Mouse (Mus musculus) left cerebral cortex, adult 18-20 months (tissue): ENCODE data around the gene Slc7a15. TPM values are rescaled to one million over a fixed set of nuclear protein-coding genes. Genes with fewer than 3 reads are reported as not detected.
"Not testable (repeated sequence)": the region's sequence is repeated elsewhere in the genome, so short reads cannot be mapped to it uniquely, and the experiment has no call there.

Experiments used
- DNase-seq, 2 experiments: peaks; one replicate each; pipeline ENCODE4 v3.0.0; 2021 to 2022; ENCODE audit warnings: low spot score in 2 of 2, mixed read lengths in 1 of 2
- total RNA-seq, 2 experiments: library from RNA; stranded (reverse); gene quantifications; 2 replicates each; pipeline ENCODE4 v1.2.3; 2021

Gene Slc7a15
- total RNA-seq, 2 experiments from 2014 or later, result not detected

- DNase-seq, result not testable (repeated sequence)
These were observed 36.7 kb downstream of the Slc7a15 start for GRCm38 (mm10) chr12:8562213-8562612.

GRCm38 (mm10) chr12:8559876-8560275 lies 39.0 kb downstream of the Slc7a15 start:
- DNase-seq, result not testable (repeated sequence)

GRCm38 (mm10) chr12:8556189-8556588 lies 42.7 kb downstream of the Slc7a15 start:
- no peak for DNase-seq

DNA sequence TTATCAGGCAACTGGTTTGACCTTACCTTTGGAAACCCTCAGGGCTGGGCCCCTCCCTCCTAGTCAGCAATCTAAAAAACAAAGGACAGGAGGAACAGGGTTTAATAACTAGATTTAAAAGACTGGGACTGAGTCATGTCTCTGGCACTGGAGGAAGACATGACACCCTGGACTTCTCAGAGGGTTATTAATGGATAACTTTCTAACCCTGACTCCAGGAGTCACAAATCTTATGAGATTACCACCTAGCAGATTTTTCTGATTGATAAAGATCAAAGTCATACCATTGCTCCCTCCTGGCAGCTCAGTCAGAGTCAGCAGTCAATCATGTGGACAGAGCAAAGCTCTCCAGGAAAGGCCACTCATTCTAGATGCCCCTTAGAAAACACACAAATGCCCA lies 43.4 kb downstream of the Slc7a15 start:
- DNase-seq, result no peak

DNA sequence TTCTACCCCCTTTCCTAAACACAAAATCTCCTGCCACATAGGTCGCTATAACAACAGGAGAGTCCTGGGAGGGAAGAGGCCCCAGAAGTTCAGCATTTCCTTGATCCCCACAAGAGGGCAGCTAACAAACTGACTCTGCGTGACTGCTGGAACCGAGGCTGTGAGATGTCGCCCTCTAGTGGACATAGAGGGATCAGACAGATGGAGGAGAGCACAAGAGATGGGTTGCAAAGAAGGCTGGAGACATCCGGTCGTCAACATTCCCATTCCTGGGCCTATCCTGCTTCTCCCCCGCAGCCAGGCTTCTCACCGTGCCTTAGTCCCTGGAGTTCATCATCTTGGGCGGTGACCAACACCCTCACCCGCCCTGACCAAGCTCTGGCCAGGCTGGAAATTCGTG lies 51.5 kb downstream of the Slc7a15 start:
- DNase-seq, result peak; percentile 62 to 65

DNA sequence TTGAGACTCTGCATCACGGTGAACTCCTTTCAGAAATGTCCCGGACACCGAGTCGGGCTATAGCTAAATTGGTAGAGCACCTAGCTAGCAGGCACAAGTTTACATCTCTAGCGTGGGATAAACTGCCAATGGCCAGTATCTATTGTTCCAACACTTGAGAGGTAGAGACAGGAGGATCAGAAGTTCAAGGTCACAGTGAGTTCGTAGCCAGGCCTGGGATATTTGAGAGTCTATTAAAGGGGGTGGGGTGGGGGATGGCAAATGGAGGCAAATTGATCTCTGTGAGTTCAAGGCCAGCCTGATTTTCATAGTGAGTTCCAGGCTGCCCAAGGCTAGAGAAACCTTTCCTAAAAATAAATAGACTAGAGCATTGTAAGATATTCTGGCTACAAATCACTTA lies 52.1 kb downstream of the Slc7a15 start:
- no peak for DNase-seq

DNA sequence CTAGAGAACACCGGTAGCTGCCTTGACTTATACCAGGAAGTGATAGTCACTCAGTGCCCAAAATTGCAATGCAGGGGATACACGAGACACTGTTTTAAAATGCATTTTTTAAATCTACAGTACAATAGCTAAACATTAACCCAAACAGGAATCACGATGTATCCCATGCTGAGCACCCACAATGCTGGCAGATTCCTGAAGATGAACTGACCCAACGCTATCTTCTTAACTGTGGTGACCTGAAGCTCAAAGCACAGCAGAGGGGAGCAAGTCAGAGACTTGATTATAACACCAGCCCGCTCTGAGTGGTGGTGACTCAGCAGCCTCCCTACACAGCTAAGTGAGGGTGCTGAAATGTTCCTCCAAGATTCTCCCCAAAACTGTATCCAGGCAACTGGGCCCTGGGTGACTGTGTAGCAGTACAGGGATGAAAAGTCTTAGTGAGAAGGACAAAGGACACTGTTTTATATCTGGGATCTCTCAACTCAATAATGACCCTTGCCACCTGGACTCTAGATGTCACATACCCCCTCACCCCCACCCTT lies 53.7 kb downstream of the Slc7a15 start:
- DNase-seq, result peak; percentile 19 to 28

DNA sequence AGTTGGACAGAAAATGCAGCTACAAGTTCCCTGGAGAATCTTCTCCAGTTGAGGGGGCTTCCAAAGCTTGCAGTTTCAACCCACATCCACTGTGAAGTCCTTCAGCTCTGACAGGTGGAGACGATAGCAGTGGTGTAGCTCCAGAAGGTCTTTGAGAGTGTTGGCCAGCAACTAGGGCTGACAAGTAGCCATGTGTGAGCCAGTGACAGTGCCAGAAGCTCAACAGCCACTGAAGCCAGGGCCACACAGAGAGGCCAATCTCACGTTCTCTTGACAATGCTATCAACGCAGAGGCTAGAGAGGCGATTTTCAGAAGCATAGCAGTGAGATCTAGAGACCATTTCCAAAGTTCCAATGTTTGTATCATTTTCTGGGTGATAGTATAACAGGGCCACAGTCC lies 56.5 kb downstream of the Slc7a15 start:
- DNase-seq, result no peak

GRCm38 (mm10) chr12:8539471-8539870 lies 59.4 kb downstream of the Slc7a15 start:
- DNase-seq, result no peak

GRCm38 (mm10) chr12:8537291-8537690 lies 61.6 kb downstream of the Slc7a15 start:
- no peak for DNase-seq

DNA sequence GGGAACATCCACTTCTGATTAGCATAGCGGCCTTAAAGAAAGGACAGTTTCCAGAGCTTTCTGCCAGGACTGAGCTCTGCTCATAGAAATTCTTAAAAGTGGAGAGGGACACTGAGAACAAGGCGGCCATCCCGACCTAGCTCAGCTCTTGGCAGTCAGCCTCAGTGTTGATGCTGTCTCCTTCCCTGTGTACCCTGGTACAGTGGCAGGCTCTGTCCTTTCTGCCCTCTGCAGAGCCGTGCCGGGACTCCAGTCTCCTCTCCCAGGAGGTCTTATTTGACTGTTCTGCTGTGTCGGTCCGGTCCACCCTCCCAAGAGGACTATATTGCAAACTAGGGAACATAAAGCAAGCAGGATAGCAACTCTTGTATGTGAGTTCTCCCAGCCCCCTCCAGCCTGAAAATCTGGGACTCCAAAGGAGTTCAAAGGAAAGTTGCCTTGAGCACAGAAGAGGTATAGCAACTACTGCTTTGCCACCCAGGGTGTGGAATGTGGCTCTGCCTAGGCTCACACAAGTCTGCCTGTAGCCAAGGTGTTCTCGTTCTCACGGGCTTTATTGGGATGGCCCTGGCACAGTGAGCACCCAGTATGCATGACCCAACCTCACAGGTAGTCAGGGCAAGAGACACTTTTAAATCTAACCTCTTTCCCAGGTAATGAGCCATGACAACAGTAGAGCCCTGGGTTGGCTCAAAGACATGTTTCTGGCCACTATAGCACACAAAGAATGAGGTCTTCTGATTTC lies 62.5 kb downstream of the Slc7a15 start:
- DNase-seq, result no peak

DNA sequence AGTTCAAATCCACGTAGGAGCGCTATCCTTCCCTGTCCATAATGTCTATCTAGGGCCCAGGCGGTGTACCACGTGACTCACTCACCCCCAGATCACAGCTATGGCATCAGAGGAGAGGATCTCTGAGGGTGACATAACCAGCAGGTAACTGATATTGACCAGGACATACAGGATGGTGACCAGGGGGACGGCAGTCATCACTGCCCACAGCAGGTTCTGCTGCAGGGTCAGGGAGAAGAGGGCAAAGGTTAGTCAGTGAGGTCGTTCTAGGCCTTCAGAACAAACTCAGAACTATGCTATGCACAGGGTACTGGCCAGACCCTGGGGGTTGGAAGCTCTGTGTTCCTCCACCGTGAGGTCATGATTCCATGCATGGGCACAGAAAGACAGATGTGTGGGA lies 63.3 kb downstream of the Slc7a15 start:
- DNase-seq, result no peak

DNA sequence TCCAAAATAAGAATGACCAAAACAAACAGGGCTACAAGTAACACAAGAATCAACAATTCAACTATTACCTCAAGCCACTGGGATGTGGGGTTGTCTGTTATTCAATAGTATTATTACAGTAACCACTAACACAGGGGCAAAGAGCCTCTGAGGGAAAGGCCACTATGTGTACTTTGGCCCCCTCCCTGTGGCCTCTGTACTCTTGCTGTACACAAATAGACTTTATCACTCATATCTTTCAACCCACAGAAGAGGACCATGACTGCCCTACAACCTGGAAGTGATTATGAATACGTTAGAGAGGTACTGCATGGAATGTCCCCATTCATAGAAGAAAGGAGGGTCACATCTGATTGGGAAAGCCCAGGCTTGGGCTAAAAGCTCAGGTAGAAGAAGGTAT lies 64.0 kb downstream of the Slc7a15 start:
- DNase-seq, result no peak

- no peak for DNase-seq
These were observed 71.1 kb downstream of the Slc7a15 start for GRCm38 (mm10) chr12:8527770-8528169.

DNA sequence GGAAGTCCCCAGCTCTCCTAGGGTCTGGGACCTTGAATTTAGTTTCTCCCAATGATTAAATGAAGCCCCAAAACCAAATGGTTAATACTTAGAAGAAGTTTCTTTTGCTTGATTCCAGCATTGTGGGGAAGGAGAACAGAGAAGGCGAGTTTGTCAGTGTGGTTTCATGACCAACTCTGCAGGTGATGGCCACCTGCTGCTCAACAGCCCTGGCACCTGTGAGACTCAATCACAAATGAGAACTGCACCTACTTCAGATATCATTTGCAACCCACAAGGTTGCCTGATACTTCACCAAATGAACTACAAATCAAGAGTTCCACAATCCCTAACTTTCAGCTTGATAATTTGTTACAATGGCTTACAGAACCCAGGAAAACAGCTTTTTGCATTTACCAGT lies 71.7 kb downstream of the Slc7a15 start:
- DNase-seq, result no peak

- no peak for DNase-seq
These were observed 74.8 kb downstream of the Slc7a15 start for GRCm38 (mm10) chr12:8524062-8524461.

GRCm38 (mm10) chr12:8522711-8523110 lies 76.2 kb downstream of the Slc7a15 start:
- DNase-seq, result no peak

- no peak for DNase-seq
These were observed 77.4 kb downstream of the Slc7a15 start for GRCm38 (mm10) chr12:8521375-8522047.

- no peak for DNase-seq
These were observed 79.3 kb downstream of the Slc7a15 start for GRCm38 (mm10) chr12:8519431-8520160.

GRCm38 (mm10) chr12:8511037-8511882 lies 87.6 kb downstream of the Slc7a15 start:
- no peak for DNase-seq
